Comparison of ENCODE assay signal across 10 mouse cellular contexts in genomic region chr2:92727241-92727640, GRCm38 (mm10).
A peak's percentile ranks its signal among the peaks of the same experiment; 100 is the strongest.
DNase-seq lines count a peak whose midpoint lies in the region; ATAC-seq lines count a peak whose summit lies in the region.
"Had no signal": no experiment of that assay in that cellular context is flagged by ENCODE, and none has a peak within 500 bp of the region (broad histone marks: within the 10 kb centered on the region; RNA-seq: fewer than 3 reads in every experiment).

No protein-coding gene starts in this region.

- H3K9me3 ChIP-seq in heart, embryonic 16.5 days (replicated peaks; ENCODE audit: control insufficient read depth, low read length), result no peaks in the 10 kb centered on the region
- H3K9me3 ChIP-seq in hindbrain, embryonic 15.5 days, result no peaks in the 10 kb centered on the region

- 72% methylated on average over 2 of the region's 2 CpGs for WGBS in heart, embryonic 16.5 days
- whole genome bisulfite sequencing in hindbrain, embryonic 15.5 days, result 88% methylated on average over 2 of the region's 2 CpGs

- no peak overlapping the region for H3K27ac ChIP-seq in heart, embryonic 16.5 days (ENCODE audit: low read length)
- peak overlapping the region; percentile 44; the same call in 1 of the 2 replicates for H3K27ac ChIP-seq in hindbrain, embryonic 15.5 days (replicated peaks)
- H3K27ac ChIP-seq: heart, adult 2 months had no signal

- DNase-seq in heart, postnatal 36 days, result no peak
- peak; percentile 85 for DNase-seq in 3T3-L1 (ENCODE audit: low read depth, low spot score)
- DNase-seq in adipocyte (ENCODE audit: low spot score), result peak; percentile 69
- no peak for DNase-seq in retina, postnatal 1 day
- DNase-seq in spleen, postnatal 4 days (ENCODE audit: low spot score in 2 of 2), result no peak
- DNase-seq: cerebellum, postnatal 14 days; heart, adult 2 months had no signal

- H3K4me3 ChIP-seq in heart, embryonic 16.5 days (ENCODE audit: low read length), result no peak overlapping the region
- H3K4me3 ChIP-seq in hindbrain, embryonic 15.5 days, result no peak overlapping the region
- H3K4me3 ChIP-seq: erythroblast, embryonic 14.5 days; heart, adult 2 months had no signal

- H3K36me3 ChIP-seq in heart, embryonic 16.5 days (ENCODE audit: control insufficient read depth, insufficient read depth), result no peaks in the 10 kb centered on the region
- H3K36me3 ChIP-seq in hindbrain, embryonic 15.5 days, result no peaks in the 10 kb centered on the region

- no peak overlapping the region for H3K9ac ChIP-seq in heart, embryonic 16.5 days (ENCODE audit: low read length)
- no peak overlapping the region for H3K9ac ChIP-seq in hindbrain, embryonic 15.5 days

- H3K4me1 ChIP-seq in heart, embryonic 16.5 days (ENCODE audit: control insufficient read depth, insufficient read depth, low read length), result peaks cover 14% of the 10 kb centered on the region
- peaks cover 28% of the 10 kb centered on the region for H3K4me1 ChIP-seq in hindbrain, embryonic 15.5 days (replicated peaks)

- peak; percentile 49 for ATAC-seq in heart, embryonic 16.5 days (replicated peaks; ENCODE audit: extremely low read depth, insufficient read depth, low FRiP score)
- no peak; the same call in 1 of the 2 replicates for ATAC-seq in hindbrain, embryonic 15.5 days (ENCODE audit: low FRiP score, low read depth)

- intact Hi-C loops in heart, postnatal 36 days (cut with DNase I), result no loop called here

- no peaks in the 10 kb centered on the region for H3K27me3 ChIP-seq in heart, embryonic 16.5 days (ENCODE audit: control insufficient read depth, insufficient read depth, low read length)
- no peaks in the 10 kb centered on the region for H3K27me3 ChIP-seq in hindbrain, embryonic 15.5 days

- H3K4me2 ChIP-seq in heart, embryonic 16.5 days (ENCODE audit: low read depth, low read length), result no peak overlapping the region
- H3K4me2 ChIP-seq in hindbrain, embryonic 15.5 days, result no peak overlapping the region

Comparison
In these comparisons a context has a peak if more than half of its experiments do, and no peak if none do; other contexts are left out.
1. DNase-seq: peak in 3T3-L1 (single experiment) and adipocyte (single experiment); none in heart, postnatal 36 days (0 of 2), retina, postnatal 1 day (single experiment) and spleen, postnatal 4 days (0 of 2).